Mouse (Mus musculus) erythroblast, embryonic 14.5 days (primary cell): ENCODE results near the gene Pi4ka.

Experiments
- GATA1 ChIP-seq: IDR thresholded peaks from 2 replicates; pipeline ENCODE4 v1.6.1; 2012; ENCODE audit warnings: low read length, inconsistent platforms, mixed read lengths
- TAL1 ChIP-seq: IDR thresholded peaks from 3 replicates; pipeline ENCODE4 v1.6.1; 2012; ENCODE audit warnings: low read length, inconsistent platforms, mixed read lengths

- no peak for TF ChIP-seq GATA1
- no peak for TF ChIP-seq TAL1
Measured at GRCm38 (mm10) chr16:17410209-17410608, 4.1 kb upstream of the Pi4ka start.
